Mouse (Mus musculus) common myeloid progenitor, adult 5-6 weeks (primary cell): ENCODE measurements around the gene Uggt2. TPM values are rescaled to one million over a fixed set of nuclear protein-coding genes. Genes with fewer than 3 reads are reported as not detected.

Experiments
- ATAC-seq: replicated peaks from 2 replicates; pipeline ENCODE4 v1.8.0; 2016; ENCODE audit warnings: low read depth, mild to moderate bottlenecking, moderate TSS enrichment, inconsistent platforms; ENCODE audit not compliant: poor library complexity, severe bottlenecking
- total RNA-seq: library from RNA; stranded (forward); fragments of 200-1000, 187-1606 nt; gene quantifications from 2 replicates; pipeline ENCODE4 v1.2.3, GENCODE M21; 2017

Uggt2 gene
- total RNA-seq, result 4.1 and 6.5 TPM in 2 replicates

DNA sequence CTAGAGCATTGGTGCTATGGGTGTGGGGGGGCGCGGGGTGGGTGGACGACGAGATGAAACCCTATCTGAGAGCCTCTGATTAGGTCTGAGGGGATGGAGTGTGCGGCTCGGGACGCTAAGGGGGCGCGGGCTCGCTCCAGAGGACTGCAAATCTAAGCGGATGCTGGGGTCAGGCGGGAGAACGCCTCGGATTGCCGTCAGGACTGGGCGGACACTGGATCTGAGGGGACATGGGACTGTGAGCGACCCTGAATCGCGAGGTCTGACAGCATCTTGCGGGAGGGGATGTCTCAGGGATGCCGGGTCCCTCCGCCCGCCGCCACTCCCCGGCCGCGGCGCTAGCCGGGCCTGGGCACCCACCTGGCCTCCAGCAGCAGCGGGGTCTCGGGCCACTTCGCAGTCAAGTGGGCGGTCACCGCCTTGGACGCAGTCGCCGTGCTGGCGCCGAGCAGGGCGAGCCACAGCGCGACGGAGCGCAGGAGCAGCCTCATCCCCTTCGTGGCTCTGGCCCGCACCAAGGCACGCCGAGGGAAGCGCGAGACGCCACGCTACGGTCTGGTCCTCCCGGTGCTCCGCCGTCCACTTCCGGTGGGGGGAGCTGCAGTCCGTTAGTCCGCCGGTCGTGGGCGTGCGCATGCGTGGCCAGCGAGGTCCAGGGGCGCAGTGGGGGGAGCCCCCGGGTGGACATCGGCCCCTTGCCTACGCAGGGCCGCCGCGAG is at the start of gene Uggt2:
Gene Uggt2 (minus strand): TSS at position 580 of the 719 bp plus-strand sequence.
- ATAC-seq, result peak; percentile 56

DNA sequence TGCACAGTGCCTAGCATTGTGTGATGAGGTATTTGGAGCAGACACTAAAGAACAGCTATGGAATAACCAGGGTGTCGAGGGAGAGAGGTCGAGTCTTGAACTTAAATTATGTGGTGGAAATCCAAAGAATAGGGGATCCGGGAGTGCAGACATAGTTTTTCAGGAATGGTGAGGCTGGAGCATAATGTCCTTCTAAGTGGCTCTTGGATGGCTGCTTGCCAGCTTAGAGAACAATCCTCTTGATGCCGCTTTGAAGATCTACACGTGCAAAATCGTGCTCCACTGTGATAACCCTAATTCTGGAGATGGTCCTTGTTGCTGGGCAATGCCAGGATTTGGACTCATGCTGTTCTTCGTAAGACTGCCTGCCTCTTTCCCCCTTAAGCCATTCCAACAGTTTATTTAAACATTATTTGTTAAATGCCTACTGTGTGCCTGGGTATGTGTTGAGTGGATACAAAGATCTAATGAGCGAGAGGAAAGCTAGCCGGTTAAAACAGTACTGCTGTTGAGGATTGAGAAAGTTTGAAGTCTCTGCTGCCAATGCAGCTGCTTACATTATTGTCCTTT is 40.2 kb upstream of the Uggt2 start:
- ATAC-seq, result no peak

GRCm38 (mm10) chr14:119138786-119139100 is 39.5 kb upstream of the Uggt2 start:
- ATAC-seq, result 0 out of 2 replicates have a peak, but pooled peaks have one; percentile 16

- peak; percentile 15; the same call in 1 of the 2 replicates for ATAC-seq
Observed at GRCm38 (mm10) chr14:119137906-119138785, 38.9 kb upstream of the Uggt2 start, which contains the start of gene Hs6st3. Gene Hs6st3, plus strand, starts transcription at chr14:119138341.

GRCm38 (mm10) chr14:119137512-119137905 is 38.3 kb upstream of the Uggt2 start:
- ATAC-seq, result peak; percentile 78

- ATAC-seq, result no peak
Observed at GRCm38 (mm10) chr14:119127330-119127729, 28.1 kb upstream of the Uggt2 start.

DNA sequence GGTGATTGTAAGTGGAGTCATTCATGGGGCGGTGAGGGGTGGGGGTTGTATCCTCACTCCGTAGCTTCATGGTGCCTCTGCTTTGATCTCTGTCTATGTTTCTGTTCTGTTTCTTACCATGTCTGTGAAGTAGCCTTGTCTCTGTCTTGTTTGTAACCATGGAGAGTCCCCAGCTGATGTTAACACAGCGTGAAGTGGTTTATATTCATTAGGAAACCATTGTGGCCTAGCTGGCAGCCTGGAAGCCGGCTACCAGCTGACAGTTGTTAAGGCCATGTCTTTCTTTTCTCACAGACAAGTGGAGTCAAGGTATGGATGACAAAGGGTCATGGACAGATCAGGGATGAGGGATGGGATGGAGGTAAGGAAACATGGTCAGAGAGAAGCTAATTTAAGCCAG is 26.6 kb upstream of the Uggt2 start:
- ATAC-seq, result no peak

DNA sequence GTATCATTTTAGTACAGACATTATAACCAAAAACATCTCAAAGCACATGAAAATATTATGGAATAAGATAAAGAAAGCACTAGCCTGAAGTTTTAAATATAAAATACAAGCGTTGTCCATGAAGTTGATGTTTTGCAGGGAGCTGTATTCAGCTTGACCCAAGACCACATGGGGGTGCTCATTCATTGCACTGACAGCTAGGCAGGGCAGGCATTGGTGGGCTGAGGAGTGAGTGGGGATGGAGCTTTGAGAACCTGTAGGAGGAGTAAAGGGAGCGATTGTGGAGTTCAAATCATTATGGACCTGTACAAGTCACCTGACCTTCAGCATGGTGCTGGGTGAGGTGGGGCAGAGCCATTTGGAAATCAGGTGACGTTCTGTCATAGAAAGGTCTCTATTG is 24.8 kb upstream of the Uggt2 start:
- peak; percentile 47; the same call in 1 of the 2 replicates for ATAC-seq

GRCm38 (mm10) chr14:119123582-119123981 is 24.4 kb upstream of the Uggt2 start:
- ATAC-seq, result no peak

- ATAC-seq, result no peak
Observed at GRCm38 (mm10) chr14:119112558-119112957, 13.3 kb upstream of the Uggt2 start.

DNA sequence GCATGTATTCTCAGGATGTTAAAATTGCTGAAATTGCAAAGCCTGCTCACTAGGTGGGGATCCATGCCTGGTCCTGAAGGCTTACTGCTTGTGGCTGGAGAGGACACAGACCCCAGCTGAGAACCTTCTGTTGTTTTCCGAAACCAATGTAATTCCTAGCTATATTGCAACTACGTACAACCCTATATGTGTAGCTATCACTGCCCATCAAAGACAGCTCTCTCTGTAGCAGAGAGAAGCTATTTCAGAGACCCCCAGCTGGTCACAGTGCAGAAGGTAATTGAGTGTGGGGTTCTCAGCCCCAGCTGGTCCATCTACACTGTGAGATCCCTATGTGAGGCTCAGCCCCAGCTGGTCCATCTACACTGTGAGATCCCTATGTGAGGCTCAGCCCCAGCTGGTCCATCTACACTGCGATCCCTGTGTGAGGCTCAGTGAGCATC is 10.6 kb upstream of the Uggt2 start:
- no peak for ATAC-seq

DNA sequence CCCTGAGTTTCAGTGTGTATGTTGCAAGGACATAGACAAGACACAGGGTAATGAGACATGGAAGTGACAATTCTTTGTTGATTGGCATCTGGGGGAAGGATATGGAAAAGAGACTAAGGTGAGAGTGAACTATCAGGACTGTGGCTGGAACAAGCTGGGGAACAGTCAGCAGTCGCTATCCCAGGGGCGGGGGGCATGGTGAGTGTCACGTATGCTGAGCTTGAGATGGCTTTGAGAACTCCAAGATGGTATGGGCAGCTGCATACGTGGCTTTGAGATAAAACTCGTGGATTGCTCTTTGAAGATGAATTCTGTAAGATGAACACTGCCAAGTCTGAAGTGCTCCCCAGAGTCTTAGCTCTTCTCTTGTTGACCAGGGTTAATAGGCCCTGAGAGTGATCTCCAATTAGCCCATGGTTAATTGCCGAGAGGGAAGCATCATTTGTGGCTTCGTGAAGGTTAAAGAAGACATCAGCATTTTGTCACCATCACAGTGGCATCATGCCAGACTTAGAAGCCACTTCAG is 9.6 kb upstream of the Uggt2 start:
- ATAC-seq, result no peak

- ATAC-seq, result no peak
Observed at GRCm38 (mm10) chr14:119107591-119107990, 8.4 kb upstream of the Uggt2 start.

GRCm38 (mm10) chr14:119099570-119099891 is 301 bp upstream of the Uggt2 start:
- no peak for ATAC-seq

DNA sequence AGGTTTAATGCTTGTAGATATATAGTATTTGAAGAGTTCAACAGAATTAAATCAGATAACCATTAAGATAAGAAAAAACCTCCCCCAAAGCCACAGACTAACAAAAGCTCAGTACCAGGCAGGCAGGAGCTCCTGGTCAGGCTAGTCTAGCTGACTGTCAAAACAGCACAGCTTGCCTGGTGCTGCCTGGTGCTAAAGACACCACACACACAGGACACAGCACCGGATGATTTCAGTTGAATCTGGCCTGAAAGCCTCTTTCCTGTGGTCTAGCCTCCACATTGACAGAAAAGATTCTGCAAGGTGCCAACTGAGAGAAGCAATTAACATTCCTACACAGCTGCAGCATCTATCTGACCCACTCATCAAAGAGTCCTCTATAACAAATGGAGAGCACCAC is 37.4 kb downstream of the Uggt2 start:
- no peak for ATAC-seq

DNA sequence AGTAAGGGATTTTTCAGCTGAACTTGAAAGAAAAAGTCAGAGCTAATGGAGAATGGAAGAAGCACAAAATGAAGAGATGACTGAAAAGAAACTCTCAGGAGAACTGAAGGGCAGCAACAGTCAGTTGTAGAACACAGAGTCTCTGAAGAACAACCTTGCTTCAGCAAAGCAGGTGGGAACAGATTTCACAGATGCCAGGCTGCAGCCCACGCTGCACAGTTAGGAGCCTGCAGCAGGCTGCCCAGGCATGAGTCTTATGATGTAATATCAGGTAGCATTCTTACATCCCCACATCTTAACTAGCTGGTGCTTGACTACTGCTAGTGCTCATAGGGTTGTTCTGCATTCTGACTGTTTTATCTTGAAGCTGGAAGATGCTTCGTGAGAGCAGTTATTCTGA is 38.5 kb downstream of the Uggt2 start:
- ATAC-seq, result no peak

DNA sequence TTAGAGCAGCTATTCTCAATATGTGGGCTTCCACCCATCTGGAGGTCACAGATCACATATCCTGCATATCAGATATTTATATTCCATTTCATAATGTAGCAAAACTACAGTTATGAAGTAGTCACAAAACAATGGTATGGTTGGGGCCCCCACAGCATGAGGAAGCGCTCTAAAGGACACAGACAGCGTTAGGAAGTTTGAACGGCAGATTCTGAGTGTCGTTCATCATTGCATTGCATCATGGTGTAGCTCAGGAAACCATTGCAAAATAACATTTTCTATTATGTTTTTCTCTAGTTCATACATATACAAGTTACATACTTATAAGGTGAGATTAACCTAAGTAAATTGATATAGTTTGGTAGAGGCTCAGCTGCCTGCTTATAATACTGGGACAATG is 42.2 kb downstream of the Uggt2 start:
- 0 out of 2 replicates have a peak, but pooled peaks have one; percentile 41 for ATAC-seq

GRCm38 (mm10) chr14:119052969-119053368 is 46.3 kb downstream of the Uggt2 start:
- ATAC-seq, result no peak

- ATAC-seq, result peak; percentile 94
Observed at GRCm38 (mm10) chr14:119052361-119052760, 46.9 kb downstream of the Uggt2 start.

DNA sequence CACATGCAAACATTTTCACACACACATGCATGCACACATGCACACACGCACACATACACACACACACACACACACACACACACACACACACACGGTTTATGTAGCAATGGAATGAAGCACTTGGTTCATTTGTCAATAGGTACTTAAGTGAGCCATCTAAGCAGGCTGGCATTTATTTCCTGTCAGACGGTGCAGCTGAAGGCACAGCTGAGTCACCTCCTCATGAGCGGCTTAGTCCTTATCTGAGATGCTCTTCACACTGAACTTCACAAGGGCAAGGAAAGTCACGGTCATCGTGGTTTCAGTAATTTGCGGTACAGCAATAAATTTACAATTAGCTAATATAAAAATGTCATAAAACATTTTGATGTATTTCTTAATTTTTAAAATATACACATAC is 55.5 kb downstream of the Uggt2 start:
- ATAC-seq, result peak; percentile 69

DNA sequence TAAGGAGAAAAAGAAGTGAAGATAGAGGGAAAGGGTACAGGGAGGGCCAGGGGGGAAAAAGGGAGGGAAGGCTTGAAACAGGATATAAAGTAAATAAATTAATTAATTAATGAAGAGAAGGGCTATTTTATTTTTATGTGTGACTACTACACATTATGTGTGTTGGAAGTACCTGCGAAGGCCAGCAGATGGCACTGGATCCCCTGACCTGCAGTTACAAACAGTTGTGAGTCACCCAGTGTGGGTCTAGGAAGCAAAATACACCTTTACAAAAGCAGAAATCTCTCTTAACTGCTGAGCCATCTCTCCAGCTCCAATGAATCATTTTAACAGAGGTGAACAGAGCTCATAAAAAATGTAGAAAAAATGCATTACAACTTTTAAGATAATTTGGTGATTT is 59.0 kb downstream of the Uggt2 start:
- ATAC-seq, result peak; percentile 88
